Comparison of ENCODE assay signal across 8 mouse cellular contexts in the genomic region with DNA sequence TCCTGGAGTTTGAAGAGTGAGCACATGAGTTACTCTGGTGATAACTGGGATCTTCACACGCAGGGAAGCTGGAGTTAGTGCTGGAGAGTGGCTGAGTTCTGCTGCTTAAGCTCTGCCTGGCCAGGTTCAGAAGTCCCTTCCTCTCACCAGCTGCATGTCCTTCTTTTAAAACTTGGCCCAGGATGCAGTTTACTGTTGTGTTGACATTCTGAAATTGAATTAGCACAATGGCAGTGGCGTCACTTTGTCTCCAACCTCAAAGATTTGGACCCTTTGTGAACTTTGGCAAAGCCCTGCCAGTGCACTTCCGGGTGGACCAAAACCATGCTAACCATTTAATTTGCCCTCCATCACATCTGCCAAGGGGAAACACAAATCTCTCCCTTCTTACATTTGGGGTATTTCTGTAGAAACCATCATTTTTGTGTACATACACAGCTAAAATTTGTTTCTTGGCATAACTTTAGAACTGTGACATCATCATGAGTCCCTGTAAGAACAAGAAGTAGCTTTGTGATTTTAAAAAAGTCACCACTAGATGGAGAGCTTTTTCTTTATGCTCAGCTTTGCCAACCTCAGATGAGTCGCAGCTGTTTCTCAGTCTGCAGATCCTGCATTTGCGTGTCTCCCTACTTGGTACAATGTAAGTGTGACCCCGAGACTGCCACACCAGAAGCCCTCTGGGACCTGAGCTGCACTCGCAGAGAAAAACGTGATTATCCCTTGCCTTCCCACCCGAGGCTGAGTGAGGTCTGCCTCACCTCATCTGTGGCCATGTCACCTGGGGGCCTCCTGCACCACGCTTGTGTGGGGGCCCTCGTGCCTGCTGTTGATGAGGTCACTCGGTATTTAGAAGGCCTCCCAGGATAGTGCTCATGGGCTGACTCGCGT. TPM values are rescaled to one million over a fixed set of nuclear protein-coding genes. Genes with fewer than 3 reads are reported as not detected.
DNase-seq lines count a peak whose midpoint lies in the region; TF ChIP-seq lines count a peak whose summit lies in the region.

No protein-coding gene starts in this region.

- no peaks in the 10 kb centered on the region for H3K27me3 ChIP-seq in E14TG2a.4 (ENCODE audit: insufficient read depth, low read length)
- H3K27me3 ChIP-seq in megakaryocyte, embryonic 14.5 days (replicated peaks), result no peaks in the 10 kb centered on the region

- peak; percentile 42 for DNase-seq in gastrocnemius, adult 2 months
- DNase-seq in gastrocnemius, postnatal 36 days, result no peak
- DNase-seq in fibroblast of lung, adult 2 months (ENCODE audit: low read depth), result peak; percentile 75
- peak; percentile 89 for DNase-seq in induced T-regulatory cell, adult 2 months (ENCODE audit: low read depth)
- DNase-seq in urinary bladder, adult 18-20 months (ENCODE audit: low spot score in 2 of 2), result no peak
- DNase-seq in adrenal gland, adult 18-20 months (ENCODE audit: low spot score in 2 of 2), result no peak

- no peak overlapping the region for H3K4me3 ChIP-seq in gastrocnemius, adult 2 months
- H3K4me3 ChIP-seq in E14TG2a.4 (replicated peaks; ENCODE audit: low read length), result no peak overlapping the region
- H3K4me3 ChIP-seq in megakaryocyte, embryonic 14.5 days (replicated peaks), result peak overlapping the region; percentile 48

- peak overlapping the region; percentile 77 for H3K27ac ChIP-seq in gastrocnemius, adult 2 months

- H3K9me3 ChIP-seq in E14TG2a.4 (ENCODE audit: low read length), result no peaks in the 10 kb centered on the region
- no peaks in the 10 kb centered on the region for H3K9me3 ChIP-seq in megakaryocyte, embryonic 14.5 days

- H3K36me3 ChIP-seq in E14TG2a.4 (ENCODE audit: insufficient read depth, low read length), result peaks cover 50% of the 10 kb centered on the region
- peaks cover 98% of the 10 kb centered on the region for H3K36me3 ChIP-seq in megakaryocyte, embryonic 14.5 days (replicated peaks; ENCODE audit: low read length)

- intact Hi-C loops in gastrocnemius, adult 2 months (cut with DNase I), result loop anchor here (1.0 to 5.0 kb wide), 2 partner anchors 52 to 190 kb away; a partner anchor contains a TSS
- intact Hi-C loops in gastrocnemius, postnatal 36 days (cut with DNase I), result loop anchor here (1.0 to 5.0 kb wide), 2 partner anchors 52 to 190 kb away; a partner anchor contains a TSS

- peaks cover 48% of the 10 kb centered on the region for H3K4me1 ChIP-seq in E14TG2a.4 (replicated peaks; ENCODE audit: low read depth, low read length)
- H3K4me1 ChIP-seq in megakaryocyte, embryonic 14.5 days, result peaks cover 74% of the 10 kb centered on the region

- peak; percentile 61 for TF ChIP-seq CTCF in gastrocnemius, adult 2 months (IDR thresholded peaks at IDR 0.05)
- TF ChIP-seq CTCF in E14TG2a.4 (conservative IDR thresholded peaks at IDR 0.05; ENCODE audit: low read length), result peak; percentile 35

RNA-seq across cellular contexts. Expression of a gene that starts 21.1 kb away (rescaled TPM):
- total RNA-seq in gastrocnemius, adult 2 months (2021), result 100 to 1,000 TPM in 1 of 2 experiments, 10 to 100 TPM in 1; 98.9 to 117 TPM
- 100 to 1,000 TPM; 115 TPM for total RNA-seq in gastrocnemius, postnatal 36 days (2021)
- polyA plus RNA-seq in megakaryocyte, embryonic 14.5 days (2012; ENCODE audit: insufficient read depth, low replicate concordance), result 69.4 and 141 TPM in 2 replicates
- total RNA-seq in adrenal gland, adult 18-20 months (2021), result 100 to 1,000 TPM; 376 to 457 TPM

RNA-seq across cellular contexts. Expression of a gene that starts 51.8 kb away (rescaled TPM):
- total RNA-seq in gastrocnemius, adult 2 months (2021), result 1 to 10 TPM; 1.2 to 2.7 TPM
- 1 to 10 TPM; 1.6 to 2.5 TPM for total RNA-seq in gastrocnemius, postnatal 36 days (2021)
- polyA plus RNA-seq in megakaryocyte, embryonic 14.5 days (2012; ENCODE audit: insufficient read depth, low replicate concordance), result 0.54 and 7.0 TPM in 2 replicates
- 1 to 10 TPM; 2.6 to 3.0 TPM for total RNA-seq in adrenal gland, adult 18-20 months (2021)

RNA-seq across cellular contexts. Expression of a gene that starts 58.5 kb away (rescaled TPM):
- 10 to 100 TPM; 53.0 to 60.8 TPM for total RNA-seq in gastrocnemius, adult 2 months (2021)
- 10 to 100 TPM; 55.6 to 58.9 TPM for total RNA-seq in gastrocnemius, postnatal 36 days (2021)
- polyA plus RNA-seq in megakaryocyte, embryonic 14.5 days (2012; ENCODE audit: insufficient read depth, low replicate concordance), result 21.3 and 44.1 TPM in 2 replicates
- 10 to 100 TPM; 18.1 to 28.9 TPM for total RNA-seq in adrenal gland, adult 18-20 months (2021)

Comparison
In these comparisons a context has a peak if more than half of its experiments do, and no peak if none do; other contexts are left out.
1. DNase-seq: peak in gastrocnemius, adult 2 months (single experiment), fibroblast of lung, adult 2 months (single experiment) and induced T-regulatory cell, adult 2 months (single experiment); none in gastrocnemius, postnatal 36 days (0 of 2), urinary bladder, adult 18-20 months (0 of 2) and adrenal gland, adult 18-20 months (0 of 2).